Mouse (Mus musculus) brain, embryonic 18.5 days (tissue): ENCODE data around the gene Ppfia4.
"Not testable (repeated sequence)": the region's sequence is repeated elsewhere in the genome, so short reads cannot be mapped to it uniquely, and the experiment has no call there.

Experiments used
- DNase-seq: peaks from one replicate; pipeline ENCODE4 v3.0.0-alpha.2; 2012; ENCODE audit warnings: low read depth, low spot score

Ppfia4 gene

DNA sequence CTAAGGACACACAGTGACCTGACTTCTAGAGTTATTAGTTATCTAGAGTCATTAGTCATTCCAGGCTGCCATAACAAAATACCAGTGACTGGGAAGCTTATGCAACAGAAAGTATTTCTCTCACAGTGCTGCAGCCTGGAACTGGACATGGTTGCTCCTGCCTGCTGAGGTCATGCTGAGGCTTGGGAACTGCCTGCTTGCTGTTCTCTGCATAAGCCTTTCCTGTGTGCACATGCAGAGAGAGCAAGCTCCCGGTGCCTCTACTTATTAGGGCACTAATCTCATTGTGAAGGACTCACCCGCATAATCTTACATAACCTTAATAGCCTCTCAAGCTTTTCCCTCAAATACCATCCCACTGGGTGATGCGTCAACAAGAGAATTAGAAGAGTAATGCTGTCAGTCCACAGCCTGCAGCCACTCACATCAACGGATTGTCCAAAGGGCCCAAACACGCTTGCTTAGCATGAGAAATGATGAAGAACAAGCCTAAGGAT, 59.9 kb downstream of the Ppfia4 start:
- no peak for DNase-seq

DNA sequence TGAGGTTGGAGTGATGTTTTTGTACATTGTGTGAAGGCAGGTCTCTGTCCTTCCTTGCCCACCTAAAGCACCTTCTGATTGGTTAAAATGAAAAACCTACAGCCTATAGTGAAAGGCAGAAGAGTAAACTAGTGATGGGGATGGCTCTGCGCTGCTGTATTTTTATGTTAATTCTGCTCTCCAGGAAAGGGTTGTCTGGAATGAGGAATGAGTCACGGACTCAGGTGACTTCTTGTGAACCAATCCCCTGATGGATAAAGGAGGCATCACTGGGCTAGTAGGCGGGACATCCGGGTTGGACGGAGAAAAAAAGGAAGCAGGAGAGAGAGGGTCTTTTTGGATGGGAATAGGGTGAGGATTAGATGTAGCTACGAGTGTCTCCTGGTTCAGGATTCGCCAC, 62.7 kb downstream of the Ppfia4 start:
- DNase-seq = no peak

DNA sequence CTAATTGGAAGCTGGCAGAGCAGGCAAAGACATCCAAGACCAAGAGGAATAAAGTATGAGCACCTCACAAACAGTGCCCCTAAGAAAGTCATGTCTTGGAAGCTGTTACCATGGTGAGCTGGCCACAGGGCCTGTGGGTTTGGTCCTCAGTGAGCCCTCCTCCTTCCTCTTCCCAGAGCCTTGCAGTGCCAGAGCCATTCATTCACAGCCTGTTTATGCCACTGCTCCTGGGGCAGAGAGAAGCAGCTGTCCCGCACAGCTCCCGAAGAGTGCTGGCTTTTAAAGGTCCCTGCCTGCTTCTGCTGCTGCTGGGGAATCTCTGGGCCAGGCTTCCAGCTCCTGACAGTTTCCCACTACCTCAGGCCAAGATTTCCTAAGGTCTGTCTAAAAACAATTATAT, 66.9 kb downstream of the Ppfia4 start:
- DNase-seq = no peak

DNA sequence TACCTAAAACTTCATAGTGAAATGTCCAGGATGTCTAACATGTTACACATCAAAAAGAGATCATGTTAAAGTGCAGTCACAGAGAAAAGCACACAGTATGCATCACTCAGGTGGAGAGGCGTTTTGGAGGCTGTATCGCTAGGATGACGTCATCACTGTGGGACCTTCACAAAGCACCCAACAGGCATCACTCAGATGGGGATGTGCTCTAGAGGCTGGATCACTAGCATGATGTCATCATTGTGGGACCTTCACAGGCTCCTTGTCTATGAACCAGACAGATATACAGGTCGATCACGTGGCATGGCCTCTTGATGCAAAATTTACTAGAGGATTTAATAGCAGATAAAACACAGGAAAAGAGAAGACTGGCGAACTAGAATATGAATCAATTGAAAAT, 68.4 kb downstream of the Ppfia4 start:
- DNase-seq = no peak

DNA sequence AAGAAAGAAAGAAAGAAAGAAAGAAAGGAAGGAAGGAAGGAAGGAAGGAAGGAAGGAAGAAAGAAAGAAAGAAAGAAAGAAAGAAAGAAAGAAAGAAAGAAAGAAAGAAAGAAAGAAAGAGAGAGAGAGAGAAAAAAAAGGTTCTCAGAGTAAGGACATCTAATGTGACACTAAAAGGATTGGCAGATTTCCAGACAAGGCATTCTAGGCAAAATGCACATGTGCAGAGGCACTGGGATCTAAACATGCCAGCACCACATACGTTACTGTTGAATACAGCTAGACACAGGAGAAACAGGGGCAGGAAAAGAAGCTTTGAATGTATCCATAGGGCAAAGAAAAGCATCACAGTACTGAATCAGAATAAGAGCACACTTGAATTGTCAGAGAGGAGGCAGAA, 83.0 kb downstream of the Ppfia4 start:
- DNase-seq = not testable (repeated sequence)
